Mouse (Mus musculus): ENCODE measurements around the gene Htr1a. TPM values are rescaled to one million over a fixed set of nuclear protein-coding genes. Genes with fewer than 3 reads are reported as not detected.

The Htr1a gene
- total RNA-seq (2023), result not detected

DNA sequence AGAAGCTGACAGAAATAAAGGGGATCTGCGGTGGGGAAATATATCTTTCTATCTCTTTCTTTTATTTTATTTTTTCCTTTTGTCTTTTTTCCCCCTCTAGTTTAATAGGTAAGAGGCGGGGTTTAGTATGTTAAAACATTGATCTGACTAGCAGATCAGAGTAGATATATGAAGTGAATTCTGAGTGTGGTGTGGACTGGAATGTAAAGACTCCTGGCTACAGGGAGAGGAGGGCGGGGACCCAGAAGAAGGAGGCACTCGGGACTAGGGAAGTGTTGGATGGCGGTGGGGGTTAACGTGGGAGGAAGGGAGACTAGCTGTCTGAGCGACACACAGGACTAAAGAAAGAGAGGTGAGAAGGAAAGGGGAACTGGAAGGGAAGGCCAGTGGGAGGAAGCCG, at the start of gene Htr1a:
Gene Htr1a, plus strand, starts transcription at position 301 of the 400 bp plus-strand sequence.

Other genes with a start within 250 kb of the Htr1a start
- gene Rnf180, start 148.8 kb upstream of the Htr1a start, total RNA-seq (2023), result not detected

All from CD8-positive naive resting alpha-beta T cell, adult 57 days (primary cell).